Mouse (Mus musculus): ENCODE measurements around the gene B020031M17Rik. TPM values are rescaled to one million over a fixed set of nuclear protein-coding genes. Genes with fewer than 3 reads are reported as not detected.
"Not testable (repeated sequence)": the region's sequence is repeated elsewhere in the genome, so short reads cannot be mapped to it uniquely, and the experiment has no call there.

Gene B020031M17Rik
- polyA plus RNA-seq, 1 experiment from 2014 or later, result not detected

- H3K4me2 ChIP-seq (replicated peaks; ENCODE audit: low read depth, low read length); ATAC-seq; H3K36me3 ChIP-seq (ENCODE audit: insufficient read depth, low read length); H3K9me3 ChIP-seq (ENCODE audit: low read length); H3K4me3 ChIP-seq (ENCODE audit: low read depth, low read length); H3K27ac ChIP-seq (ENCODE audit: low read length); H3K4me1 ChIP-seq (ENCODE audit: insufficient read depth, low read depth, low read length); H3K9ac ChIP-seq (replicated peaks; ENCODE audit: low read depth); H3K27me3 ChIP-seq (replicated peaks; ENCODE audit: insufficient read depth, low read length); DNase-seq (ENCODE audit: low spot score): not testable (repeated sequence)
- WGBS, result no CpG with 5 or more reads among the region's 5 CpGs
Measured at GRCm38 (mm10) chr13:119962856-119963255, 12.2 kb upstream of the B020031M17Rik start.

GRCm38 (mm10) chr13:119955567-119955966 lies 5.0 kb upstream of the B020031M17Rik start:
- H3K9me3 ChIP-seq (ENCODE audit: low read length); H3K4me3 ChIP-seq (ENCODE audit: low read depth, low read length); H3K4me1 ChIP-seq (ENCODE audit: insufficient read depth, low read depth, low read length); H3K27ac ChIP-seq (ENCODE audit: low read length); DNase-seq (ENCODE audit: low spot score); H3K36me3 ChIP-seq (ENCODE audit: insufficient read depth, low read length); ATAC-seq; H3K27me3 ChIP-seq (replicated peaks; ENCODE audit: insufficient read depth, low read length); H3K9ac ChIP-seq (replicated peaks; ENCODE audit: low read depth); H3K4me2 ChIP-seq (replicated peaks; ENCODE audit: low read depth, low read length): not testable (repeated sequence)
- WGBS, result no CpG with 5 or more reads among the region's 5 CpGs

- H3K27me3 ChIP-seq (replicated peaks; ENCODE audit: insufficient read depth, low read length); ATAC-seq; H3K9me3 ChIP-seq (ENCODE audit: low read length); H3K4me3 ChIP-seq (ENCODE audit: low read depth, low read length); DNase-seq (ENCODE audit: low spot score); H3K4me1 ChIP-seq (ENCODE audit: insufficient read depth, low read depth, low read length); H3K9ac ChIP-seq (replicated peaks; ENCODE audit: low read depth); H3K36me3 ChIP-seq (ENCODE audit: insufficient read depth, low read length); H3K27ac ChIP-seq (ENCODE audit: low read length); H3K4me2 ChIP-seq (replicated peaks; ENCODE audit: low read depth, low read length): not testable (repeated sequence)
- WGBS, result 67% methylated on average over 1 of the region's 2 CpGs
Measured at GRCm38 (mm10) chr13:119955089-119955488, 4.5 kb upstream of the B020031M17Rik start.

- not testable (repeated sequence) for H3K27me3 ChIP-seq (replicated peaks; ENCODE audit: insufficient read depth, low read length)
Measured at GRCm38 (mm10) chr13:119929172-119929571, 21.4 kb downstream of the B020031M17Rik start, which contains the start of gene Gm21761. TSS of gene Gm21761 (minus strand) at chr13:119929272.

GRCm38 (mm10) chr13:119924597-119925340 lies 25.8 kb downstream of the B020031M17Rik start:
- ATAC-seq; H3K36me3 ChIP-seq (ENCODE audit: insufficient read depth, low read length); H3K27ac ChIP-seq (ENCODE audit: low read length); H3K9me3 ChIP-seq (ENCODE audit: low read length); H3K27me3 ChIP-seq (replicated peaks; ENCODE audit: insufficient read depth, low read length); H3K4me3 ChIP-seq (ENCODE audit: low read depth, low read length); H3K4me2 ChIP-seq (replicated peaks; ENCODE audit: low read depth, low read length); H3K4me1 ChIP-seq (ENCODE audit: insufficient read depth, low read depth, low read length); H3K9ac ChIP-seq (replicated peaks; ENCODE audit: low read depth): not testable (repeated sequence)
- DNase-seq (ENCODE audit: low spot score), result peak; percentile 1
- WGBS, result 62% methylated on average over 2 of the region's 3 CpGs

More at GRCm38 (mm10) chr13:119929172-119929571, 21.4 kb downstream of the B020031M17Rik start, which contains the start of gene Gm21761:
- not testable (repeated sequence) for ATAC-seq; H3K9ac ChIP-seq (replicated peaks; ENCODE audit: low read depth); H3K4me1 ChIP-seq (ENCODE audit: insufficient read depth, low read depth, low read length); H3K4me2 ChIP-seq (replicated peaks; ENCODE audit: low read depth, low read length); H3K4me3 ChIP-seq (ENCODE audit: low read depth, low read length); H3K9me3 ChIP-seq (ENCODE audit: low read length); DNase-seq (ENCODE audit: low spot score); H3K27ac ChIP-seq (ENCODE audit: low read length); H3K36me3 ChIP-seq (ENCODE audit: insufficient read depth, low read length)
- no CpG with 5 or more reads among the region's 5 CpGs for WGBS

GRCm38 (mm10) chr13:119916966-119917722 lies 33.5 kb downstream of the B020031M17Rik start:
- not testable (repeated sequence) for H3K27me3 ChIP-seq (replicated peaks; ENCODE audit: insufficient read depth, low read length); H3K4me3 ChIP-seq (ENCODE audit: low read depth, low read length); DNase-seq (ENCODE audit: low spot score); H3K4me1 ChIP-seq (ENCODE audit: insufficient read depth, low read depth, low read length); H3K36me3 ChIP-seq (ENCODE audit: insufficient read depth, low read length); H3K4me2 ChIP-seq (replicated peaks; ENCODE audit: low read depth, low read length); H3K9ac ChIP-seq (replicated peaks; ENCODE audit: low read depth); H3K9me3 ChIP-seq (ENCODE audit: low read length); H3K27ac ChIP-seq (ENCODE audit: low read length); ATAC-seq
- 66% methylated on average over 4 of the region's 5 CpGs for WGBS

- H3K4me1 ChIP-seq (ENCODE audit: insufficient read depth, low read depth, low read length); ATAC-seq; H3K4me3 ChIP-seq (ENCODE audit: low read depth, low read length): not testable (repeated sequence)
Measured at GRCm38 (mm10) chr13:119916449-119916848, 34.2 kb downstream of the B020031M17Rik start.

More at GRCm38 (mm10) chr13:119916449-119916848, 34.2 kb downstream of the B020031M17Rik start:
- not testable (repeated sequence) for H3K27ac ChIP-seq (ENCODE audit: low read length); H3K4me2 ChIP-seq (replicated peaks; ENCODE audit: low read depth, low read length); H3K9ac ChIP-seq (replicated peaks; ENCODE audit: low read depth); H3K27me3 ChIP-seq (replicated peaks; ENCODE audit: insufficient read depth, low read length); DNase-seq (ENCODE audit: low spot score); H3K9me3 ChIP-seq (ENCODE audit: low read length); H3K36me3 ChIP-seq (ENCODE audit: insufficient read depth, low read length)
- WGBS, result 40% methylated on average over 2 of the region's 2 CpGs

Other genes with a start within 250 kb of the B020031M17Rik start
- 0.63 and 0.76 TPM in 2 replicates for gene Nim1k, start 194.9 kb downstream of the B020031M17Rik start, polyA plus RNA-seq (2015; fragmentation: Nextera tagmentation; extraction: Ambion mirVana)
- 25.0 and 25.2 TPM in 2 replicates for gene Zfp131, start 159.9 kb downstream of the B020031M17Rik start, polyA plus RNA-seq (2015; fragmentation: Nextera tagmentation; extraction: Ambion mirVana)
- not detected in 2 replicates for gene AF067063, start 120.6 kb downstream of the B020031M17Rik start, polyA plus RNA-seq (2015; fragmentation: Nextera tagmentation; extraction: Ambion mirVana)
- not detected in 2 replicates for gene D13Ertd608e, start 114.8 kb downstream of the B020031M17Rik start, polyA plus RNA-seq (2015; fragmentation: Nextera tagmentation; extraction: Ambion mirVana)
- gene Tcstv1, start 56.0 kb downstream of the B020031M17Rik start, polyA plus RNA-seq (2015; fragmentation: Nextera tagmentation; extraction: Ambion mirVana), result not detected in 2 replicates
- not detected in 2 replicates for gene Gm21761, start 21.5 kb downstream of the B020031M17Rik start, polyA plus RNA-seq (2015; fragmentation: Nextera tagmentation; extraction: Ambion mirVana)
- gene Gm36079, start 76.2 kb upstream of the B020031M17Rik start, polyA plus RNA-seq (2015; fragmentation: Nextera tagmentation; extraction: Ambion mirVana), result not detected in 2 replicates
- gene Gm21188, start 101.4 kb upstream of the B020031M17Rik start, polyA plus RNA-seq (2015; fragmentation: Nextera tagmentation; extraction: Ambion mirVana), result 0.38 and 0.54 TPM in 2 replicates
- gene Gm20767, start 189.4 kb upstream of the B020031M17Rik start, polyA plus RNA-seq (2015; fragmentation: Nextera tagmentation; extraction: Ambion mirVana), result not detected in 2 replicates
- not detected in 2 replicates for gene Gm21818, start 221.6 kb upstream of the B020031M17Rik start, polyA plus RNA-seq (2015; fragmentation: Nextera tagmentation; extraction: Ambion mirVana)